Mouse (Mus musculus): Measurements from ENCODE around the gene Fgf13.

DNA sequence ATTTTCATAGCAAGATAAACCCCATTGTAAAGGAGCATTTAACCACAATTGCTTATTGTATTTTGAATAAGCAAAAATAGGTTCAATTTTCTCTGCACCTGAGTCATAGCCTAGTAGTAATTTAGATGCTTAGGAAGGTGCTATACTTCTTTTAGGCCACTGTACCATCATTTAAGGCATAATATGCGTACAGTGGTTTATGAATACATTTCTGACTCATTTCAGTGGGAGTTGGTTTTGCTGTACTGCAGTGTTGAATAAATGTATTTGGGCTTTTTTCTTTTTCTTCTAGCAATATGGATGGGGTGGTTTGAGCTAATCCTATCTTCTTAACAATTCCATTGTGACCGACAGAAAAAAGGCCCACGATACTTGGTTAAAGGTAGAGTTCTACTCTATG lies 481.9 kb downstream of the Fgf13 start:
- TF ChIP-seq CHD2 (IDR thresholded peaks at IDR 0.05; ENCODE audit: low read depth, low read length) (no peak), HCFC1 (IDR thresholded peaks at IDR 0.05; ENCODE audit: borderline replicate concordance, insufficient read depth, low read length) (no peak)
